Comparison of ENCODE assay signal across 8 mouse cellular contexts in genomic region chr13:42050160-42050559, GRCm38 (mm10). TPM values are rescaled to one million over a fixed set of nuclear protein-coding genes. Genes with fewer than 3 reads are reported as not detected.
DNase-seq lines count a peak whose midpoint lies in the region; ATAC-seq and TF ChIP-seq lines count a peak whose summit lies in the region.

No protein-coding gene starts in this region.

- 2% methylated on average over 3 of the region's 3 CpGs for WGBS in lung, adult 2 months
- 10% methylated on average over 3 of the region's 3 CpGs for WGBS in embryonic facial prominence, embryonic 10.5 days
- WGBS in hindbrain, embryonic 16.5 days, result 9% methylated on average over 3 of the region's 3 CpGs
- WGBS in midbrain, embryonic 16.5 days, result 8% methylated on average over 3 of the region's 3 CpGs
- WGBS in cerebellum, adult 2 months, result 38% methylated on average over 3 of the region's 3 CpGs

- TF ChIP-seq POLR2A in lung, adult 2 months (IDR thresholded peaks at IDR 0.05; ENCODE audit: borderline replicate concordance, extremely low read depth, low read depth, low read length), result no peak
- no peak for TF ChIP-seq POLR2A in cerebellum, adult 2 months (IDR thresholded peaks at IDR 0.05; ENCODE audit: borderline replicate concordance, insufficient read depth, low read length)

- peak overlapping the region; percentile 94; the same call in 1 of the 2 replicates for H3K27ac ChIP-seq in embryonic facial prominence, embryonic 10.5 days (replicated peaks)
- no peak overlapping the region for H3K27ac ChIP-seq in hindbrain, embryonic 16.5 days (ENCODE audit: low read depth, low read length)
- no peak overlapping the region for H3K27ac ChIP-seq in midbrain, embryonic 16.5 days (ENCODE audit: low read length)
- no peak overlapping the region for H3K27ac ChIP-seq in cerebellum, adult 2 months (ENCODE audit: insufficient read depth, low read length)

- DNase-seq in lung, adult 2 months, result no peak
- DNase-seq in lung, postnatal 10 days, result no peak
- DNase-seq in embryonic facial prominence, embryonic 10.5 days (ENCODE audit: low spot score), result no peak
- no peak for DNase-seq in MN1 (ENCODE audit: low spot score)
- DNase-seq in left cerebral cortex, postnatal 25 days (ENCODE audit: low spot score in 2 of 2), result no peak
- DNase-seq in cerebellum, adult 2 months, result no peak

- H3K4me1 ChIP-seq in lung, adult 2 months (ENCODE audit: control insufficient read depth, insufficient read depth, low read length), result peaks cover 7% of the 10 kb centered on the region
- peaks cover 30% of the 10 kb centered on the region for H3K4me1 ChIP-seq in embryonic facial prominence, embryonic 10.5 days
- H3K4me1 ChIP-seq in hindbrain, embryonic 16.5 days (ENCODE audit: control insufficient read depth, insufficient read depth, low read depth, low read length), result peaks cover 17% of the 10 kb centered on the region
- peaks cover 30% of the 10 kb centered on the region for H3K4me1 ChIP-seq in midbrain, embryonic 16.5 days (ENCODE audit: control insufficient read depth, insufficient read depth, low read length)
- no peaks in the 10 kb centered on the region for H3K4me1 ChIP-seq in cerebellum, adult 2 months (ENCODE audit: control insufficient read depth, insufficient read depth, low read length)

- no peak for ATAC-seq in hindbrain, embryonic 16.5 days
- no peak for ATAC-seq in midbrain, embryonic 16.5 days

- H3K4me2 ChIP-seq in hindbrain, embryonic 16.5 days (ENCODE audit: low read length), result peak overlapping the region; percentile 92
- H3K4me2 ChIP-seq in midbrain, embryonic 16.5 days (ENCODE audit: low read length), result peak overlapping the region; percentile 84

- H3K4me3 ChIP-seq in lung, adult 2 months (replicated peaks; ENCODE audit: extremely low read depth, low read depth, low read length), result peak overlapping the region; percentile 97
- peak overlapping the region; percentile 74 for H3K4me3 ChIP-seq in embryonic facial prominence, embryonic 10.5 days
- H3K4me3 ChIP-seq in hindbrain, embryonic 16.5 days (ENCODE audit: low read length), result peak overlapping the region; percentile 62; the same call in 1 of the 2 replicates
- H3K4me3 ChIP-seq in midbrain, embryonic 16.5 days (ENCODE audit: low read depth, low read length), result peak overlapping the region; percentile 58
- H3K4me3 ChIP-seq in cerebellum, adult 2 months (replicated peaks; ENCODE audit: insufficient read depth, low read depth, low read length), result no peak overlapping the region

- peaks cover 3% of the 10 kb centered on the region for H3K36me3 ChIP-seq in embryonic facial prominence, embryonic 10.5 days (replicated peaks)
- no peaks in the 10 kb centered on the region for H3K36me3 ChIP-seq in hindbrain, embryonic 16.5 days (ENCODE audit: control insufficient read depth, insufficient read depth, low read length)
- H3K36me3 ChIP-seq in midbrain, embryonic 16.5 days (ENCODE audit: control insufficient read depth, insufficient read depth, low read length), result no peaks in the 10 kb centered on the region

- no peak for TF ChIP-seq CTCF in lung, adult 2 months (IDR thresholded peaks at IDR 0.05; ENCODE audit: insufficient read depth, low read length)
- no peak for TF ChIP-seq CTCF in cerebellum, adult 2 months (IDR thresholded peaks at IDR 0.05; ENCODE audit: borderline replicate concordance, insufficient read depth, low read depth, low read length)

- H3K9me3 ChIP-seq in embryonic facial prominence, embryonic 10.5 days, result no peaks in the 10 kb centered on the region
- no peaks in the 10 kb centered on the region for H3K9me3 ChIP-seq in hindbrain, embryonic 16.5 days (ENCODE audit: control insufficient read depth, low read length)
- H3K9me3 ChIP-seq in midbrain, embryonic 16.5 days (replicated peaks; ENCODE audit: control insufficient read depth, low read length, poor library complexity, severe bottlenecking), result no peaks in the 10 kb centered on the region

- intact Hi-C loops in left cerebral cortex, postnatal 25 days (cut with DNase I), result loop anchor here (5.0 kb wide), 2 partner anchors 148 to 252 kb away; partner anchors contain the start of gene Edn1

- peaks cover 7% of the 10 kb centered on the region; the same call in 1 of the 2 replicates for H3K27me3 ChIP-seq in embryonic facial prominence, embryonic 10.5 days (replicated peaks; ENCODE audit: low read depth, poor library complexity, severe bottlenecking)
- no peaks in the 10 kb centered on the region for H3K27me3 ChIP-seq in hindbrain, embryonic 16.5 days (replicated peaks; ENCODE audit: control insufficient read depth, insufficient read depth, low read length)
- no peaks in the 10 kb centered on the region for H3K27me3 ChIP-seq in midbrain, embryonic 16.5 days (ENCODE audit: control insufficient read depth, insufficient read depth, low read depth, low read length)
- no peaks in the 10 kb centered on the region for H3K27me3 ChIP-seq in cerebellum, adult 2 months (ENCODE audit: control insufficient read depth, insufficient read depth, low read length)

- no peak overlapping the region for H3K9ac ChIP-seq in hindbrain, embryonic 16.5 days (ENCODE audit: low read depth, low read length)
- no peak overlapping the region for H3K9ac ChIP-seq in midbrain, embryonic 16.5 days (ENCODE audit: low read depth, low read length)

RNA-seq across cellular contexts. Expression of gene Hivep1, which starts 1.7 kb away (rescaled TPM):
- 35.9 and 41.8 TPM in 2 replicates for polyA plus RNA-seq in lung, adult 2 months (2012; rRNA removed)
- polyA plus RNA-seq in embryonic facial prominence, embryonic 10.5 days (2016; fragmentation: Nextera tagmentation; extraction: Ambion mirVana), result 9.4 and 10.3 TPM in 2 replicates
- polyA plus RNA-seq in hindbrain, embryonic 16.5 days (2015; fragmentation: Nextera tagmentation; extraction: Ambion mirVana), result 14.9 and 15.0 TPM in 2 replicates
- 16.0 and 18.3 TPM in 2 replicates for polyA plus RNA-seq in midbrain, embryonic 16.5 days (2015; fragmentation: Nextera tagmentation; extraction: Ambion mirVana)
- 10 to 100 TPM; 54.3 to 72.7 TPM for total RNA-seq in left cerebral cortex, postnatal 25 days (2021)
- 23.3 and 23.5 TPM in 2 replicates for polyA plus RNA-seq in cerebellum, adult 2 months (2012; rRNA removed)
